Mouse (Mus musculus): ENCODE results near the gene Phtf2. TPM values are rescaled to one million over a fixed set of nuclear protein-coding genes. Genes with fewer than 3 reads are reported as not detected.

Gene Phtf2
- total and polyA plus RNA-seq, 3 experiments: 14.3 to 75.2 (median 61.2) TPM

DNA sequence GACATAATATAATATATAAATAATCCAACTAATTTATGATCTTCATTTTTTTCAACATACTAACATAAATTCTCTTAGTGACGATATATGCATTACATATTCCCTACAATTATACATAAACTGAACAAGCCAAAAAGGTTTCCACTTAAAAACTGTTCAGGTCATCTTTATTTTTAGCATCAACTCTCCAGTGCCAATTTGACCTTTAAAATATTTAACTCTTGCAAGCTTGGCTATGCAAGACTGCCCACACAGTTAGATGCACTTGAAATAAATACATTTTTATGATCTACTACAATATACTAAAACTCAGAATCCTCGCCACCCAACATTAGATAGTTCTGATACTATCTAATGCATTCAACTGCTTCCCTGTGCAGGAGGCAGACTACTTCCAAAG is 1.5 kb downstream of the Phtf2 start:
- Histone ChIP-seq H3K27me3 (ENCODE audit: control insufficient read depth, insufficient read depth, low read length) (no peaks in the 10 kb centered on the region), H3K4me1 (ENCODE audit: control insufficient read depth, insufficient read depth, low read length) (peaks cover 1% of the 10 kb centered on the region; the same call in 1 of the 2 replicates), H3K79me2 (replicated peaks; ENCODE audit: control insufficient read depth, insufficient read depth, low read length) (no peaks in the 10 kb centered on the region; the same call in 1 of the 2 replicates), H3K27ac (peak overlapping the region; percentile 84), H3K9ac (ENCODE audit: low read depth, low read length) (peak overlapping the region; percentile 37; the same call in 1 of the 2 replicates), H3K36me3 (ENCODE audit: control insufficient read depth, insufficient read depth, low read length) (no peaks in the 10 kb centered on the region), H3K4me3 (peak overlapping the region; percentile 71)
- intact Hi-C loops (cut with DNase I): loop anchor here (10.0 kb wide), 2 partner anchors 544 to 764 kb away; partner anchors contain the start of genes Armc10, Ccdc146, Fam185a and Fbxl13
- DNase-seq: no peak
- 63% methylated on average over 2 of the region's 2 CpGs for WGBS
- TF ChIP-seq CTCF (IDR thresholded peaks at IDR 0.05) (no peak), EP300 (IDR thresholded peaks at IDR 0.05; ENCODE audit: insufficient read depth, low read depth, low read length) (no peak), POLR2A (IDR thresholded peaks at IDR 0.05; ENCODE audit: insufficient read depth, low read depth, low read length) (no peak)

DNA sequence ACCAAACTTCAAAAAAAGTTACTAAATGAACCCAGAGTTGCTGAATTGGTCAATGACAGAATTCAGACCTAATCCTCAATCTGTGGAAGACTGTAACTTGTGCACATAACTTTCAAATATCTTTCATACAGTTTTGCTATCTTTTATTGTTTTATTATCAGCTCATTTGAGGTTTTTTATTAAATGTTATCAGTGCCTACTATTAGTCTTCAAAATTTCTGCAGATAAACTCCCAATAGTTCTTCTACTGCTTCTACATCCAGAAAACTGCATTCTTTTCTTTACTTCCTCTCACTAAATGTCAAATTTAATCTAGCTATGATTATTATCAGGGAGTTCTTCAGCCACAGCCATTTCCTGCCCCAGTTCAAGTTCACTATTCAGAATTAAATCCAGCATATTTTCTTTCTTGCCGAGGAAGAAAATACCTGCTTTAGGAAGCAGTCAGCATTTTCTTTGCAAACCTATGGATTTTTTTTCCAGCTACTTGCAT is 4.9 kb downstream of the Phtf2 start:
- TF ChIP-seq CTCF (IDR thresholded peaks at IDR 0.05) (no peak), POLR2A (IDR thresholded peaks at IDR 0.05; ENCODE audit: insufficient read depth, low read depth, low read length) (no peak), EP300 (IDR thresholded peaks at IDR 0.05; ENCODE audit: insufficient read depth, low read depth, low read length) (no peak)
- Histone ChIP-seq H3K27me3 (ENCODE audit: control insufficient read depth, insufficient read depth, low read length) (no peaks in the 10 kb centered on the region), H3K36me3 (ENCODE audit: control insufficient read depth, insufficient read depth, low read length) (no peaks in the 10 kb centered on the region), H3K27ac (no peak overlapping the region), H3K79me2 (replicated peaks; ENCODE audit: control insufficient read depth, insufficient read depth, low read length) (peaks cover 1% of the 10 kb centered on the region; the same call in 1 of the 2 replicates), H3K4me3 (no peak overlapping the region), H3K4me1 (ENCODE audit: control insufficient read depth, insufficient read depth, low read length) (no peaks in the 10 kb centered on the region), H3K9ac (ENCODE audit: low read depth, low read length) (no peak overlapping the region)
- 15% methylated on average over 1 of the region's 1 CpGs for WGBS
- no peak for DNase-seq
- intact Hi-C loops (cut with DNase I): no loop called here

DNA sequence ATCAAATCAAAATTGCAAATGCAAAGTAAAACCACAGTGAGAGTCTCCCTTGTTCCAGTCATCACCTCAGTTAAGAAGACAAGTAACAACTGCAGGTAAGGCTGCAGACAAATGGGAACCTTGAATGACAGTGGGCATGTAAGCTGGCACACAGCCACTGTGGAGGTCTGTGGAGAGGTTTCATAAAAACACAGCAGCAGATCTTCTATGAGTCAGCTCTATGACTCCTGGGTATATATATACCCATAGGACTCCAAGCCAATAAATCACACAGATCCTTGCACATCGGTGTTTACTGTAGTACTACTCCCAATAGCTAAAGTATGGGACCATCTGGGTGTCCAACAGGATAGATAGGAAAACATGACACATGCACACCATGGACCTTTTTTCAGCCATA is 8.8 kb downstream of the Phtf2 start:
- Histone ChIP-seq H3K4me3 (no peak overlapping the region), H3K27ac (no peak overlapping the region), H3K79me2 (replicated peaks; ENCODE audit: control insufficient read depth, insufficient read depth, low read length) (peaks cover 1% of the 10 kb centered on the region; the same call in 1 of the 2 replicates), H3K36me3 (ENCODE audit: control insufficient read depth, insufficient read depth, low read length) (no peaks in the 10 kb centered on the region), H3K27me3 (ENCODE audit: control insufficient read depth, insufficient read depth, low read length) (no peaks in the 10 kb centered on the region), H3K9ac (ENCODE audit: low read depth, low read length) (no peak overlapping the region), H3K4me1 (ENCODE audit: control insufficient read depth, insufficient read depth, low read length) (no peaks in the 10 kb centered on the region)
- no peak for TF ChIP-seq EP300 (IDR thresholded peaks at IDR 0.05; ENCODE audit: insufficient read depth, low read depth, low read length)
- TF ChIP-seq CTCF (IDR thresholded peaks at IDR 0.05): no peak
- no peak for TF ChIP-seq POLR2A (IDR thresholded peaks at IDR 0.05; ENCODE audit: insufficient read depth, low read depth, low read length)
- no peak for DNase-seq
- 57% methylated on average over 1 of the region's 1 CpGs for WGBS
- intact Hi-C loops (cut with DNase I): no loop called here

DNA sequence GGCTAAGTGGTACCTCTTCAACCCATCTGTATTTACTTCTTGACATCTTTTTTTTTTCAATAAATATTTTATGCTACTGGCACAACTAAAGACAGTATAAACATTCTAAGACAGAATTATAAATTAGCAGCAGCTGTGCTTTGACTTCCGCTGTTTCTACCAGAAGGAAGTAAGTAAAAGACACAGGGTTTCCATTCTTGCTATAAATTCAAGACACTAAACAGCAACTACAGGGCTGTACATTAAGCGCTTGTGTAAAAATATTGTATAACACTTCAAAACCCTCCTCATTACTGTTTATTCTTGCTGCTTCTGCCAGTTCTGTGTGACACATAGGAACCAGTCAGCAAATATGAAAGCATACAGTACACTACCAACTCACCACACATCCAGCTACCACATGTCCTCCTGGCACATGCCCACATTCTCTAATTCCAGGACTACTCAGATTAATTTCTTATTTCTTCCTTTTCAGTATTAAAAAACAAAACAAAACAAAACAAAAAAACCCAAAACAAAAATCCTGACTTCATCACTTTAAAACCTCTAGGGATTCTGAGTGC is 16.6 kb downstream of the Phtf2 start:
- peaks cover 2% of the 10 kb centered on the region; the same call in 1 of the 2 replicates for H3K36me3 ChIP-seq (ENCODE audit: control insufficient read depth, insufficient read depth, low read length)
- no peaks in the 10 kb centered on the region for H3K27me3 ChIP-seq (ENCODE audit: control insufficient read depth, insufficient read depth, low read length)
- H3K9ac ChIP-seq (ENCODE audit: low read depth, low read length): no peak overlapping the region
- peaks cover 4% of the 10 kb centered on the region for H3K4me1 ChIP-seq (ENCODE audit: control insufficient read depth, insufficient read depth, low read length)
- intact Hi-C loops (cut with DNase I): no loop called here
- 87% methylated on average over 2 of the region's 2 CpGs for WGBS
- H3K79me2 ChIP-seq (replicated peaks; ENCODE audit: control insufficient read depth, insufficient read depth, low read length): peaks cover 1% of the 10 kb centered on the region
- H3K27ac ChIP-seq: no peak overlapping the region
- no peak for DNase-seq
- no peak overlapping the region for H3K4me3 ChIP-seq
- no peak for TF ChIP-seq POLR2A (IDR thresholded peaks at IDR 0.05; ENCODE audit: insufficient read depth, low read depth, low read length)
- TF ChIP-seq EP300 (IDR thresholded peaks at IDR 0.05; ENCODE audit: insufficient read depth, low read depth, low read length): no peak
- no peak for TF ChIP-seq CTCF (IDR thresholded peaks at IDR 0.05)

DNA sequence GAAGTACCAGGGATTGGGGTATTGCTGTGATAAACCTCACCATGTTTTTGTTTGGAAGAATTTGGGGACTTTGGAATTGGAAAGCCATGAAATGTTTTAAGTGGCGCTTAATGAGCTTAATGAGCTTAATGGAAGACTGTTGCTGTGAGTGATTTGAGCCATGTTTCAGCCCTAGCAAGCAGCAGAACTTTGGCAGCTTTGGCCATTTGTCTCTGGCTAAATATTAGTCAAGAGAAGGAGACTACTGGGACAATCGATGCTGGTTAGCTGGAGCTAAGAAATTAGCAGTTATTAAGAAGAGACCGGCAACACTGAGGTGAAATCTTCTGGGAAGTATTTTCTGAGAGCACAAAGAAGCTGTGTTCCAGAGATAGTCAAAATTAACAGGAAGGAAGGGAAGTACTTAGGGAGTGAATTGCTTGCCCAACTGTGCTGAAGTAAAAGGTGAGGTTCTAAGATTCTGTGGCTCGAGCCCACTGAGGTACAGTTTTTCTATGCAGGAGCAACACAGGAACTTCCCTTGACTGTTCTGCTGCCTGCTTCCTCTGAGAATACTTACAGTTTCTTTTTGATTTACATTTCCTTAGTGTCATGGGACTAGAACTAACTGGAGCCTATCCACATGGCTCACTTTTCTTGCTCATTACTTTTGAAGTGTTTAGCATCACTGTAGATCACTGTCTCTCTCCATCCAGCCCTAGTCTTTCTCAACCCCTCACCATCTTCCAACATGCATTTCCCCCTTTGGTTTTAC is 17.5 kb downstream of the Phtf2 start:
- H3K4me1 ChIP-seq (ENCODE audit: control insufficient read depth, insufficient read depth, low read length): peaks cover 4% of the 10 kb centered on the region
- intact Hi-C loops (cut with DNase I): no loop called here
- no peaks in the 10 kb centered on the region for H3K27me3 ChIP-seq (ENCODE audit: control insufficient read depth, insufficient read depth, low read length)
- H3K36me3 ChIP-seq (ENCODE audit: control insufficient read depth, insufficient read depth, low read length): peaks cover 2% of the 10 kb centered on the region; the same call in 1 of the 2 replicates
- DNase-seq: no peak
- H3K27ac ChIP-seq: no peak overlapping the region
- WGBS: 57% methylated on average over 4 of the region's 4 CpGs
- no peak overlapping the region for H3K4me3 ChIP-seq
- H3K79me2 ChIP-seq (replicated peaks; ENCODE audit: control insufficient read depth, insufficient read depth, low read length): peaks cover 1% of the 10 kb centered on the region
- H3K9ac ChIP-seq (ENCODE audit: low read depth, low read length): no peak overlapping the region
- TF ChIP-seq CTCF (IDR thresholded peaks at IDR 0.05) (no peak), POLR2A (IDR thresholded peaks at IDR 0.05; ENCODE audit: insufficient read depth, low read depth, low read length) (no peak), EP300 (IDR thresholded peaks at IDR 0.05; ENCODE audit: insufficient read depth, low read depth, low read length) (no peak)

DNA sequence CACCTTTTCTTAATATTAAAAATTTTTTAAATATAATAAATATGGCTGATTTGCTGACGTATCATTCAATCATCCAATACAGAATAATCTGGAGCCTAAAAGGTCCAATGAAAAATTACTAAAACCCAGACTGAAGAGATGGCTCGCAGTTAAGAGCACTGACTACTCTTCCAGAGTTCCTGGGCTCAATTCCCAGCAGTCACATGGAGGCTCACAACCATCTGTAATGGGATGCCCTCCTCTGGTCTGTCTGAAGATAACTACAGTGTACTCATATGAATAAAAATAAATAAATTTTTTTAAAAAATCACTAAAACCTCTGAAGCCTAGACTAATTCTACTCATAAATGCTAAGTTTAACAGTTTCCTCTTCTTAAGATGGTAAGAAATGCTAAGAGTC is 20.0 kb downstream of the Phtf2 start:
- Histone ChIP-seq H3K4me1 (ENCODE audit: control insufficient read depth, insufficient read depth, low read length) (peaks cover 5% of the 10 kb centered on the region), H3K4me3 (no peak overlapping the region), H3K27me3 (ENCODE audit: control insufficient read depth, insufficient read depth, low read length) (no peaks in the 10 kb centered on the region), H3K27ac (no peak overlapping the region), H3K79me2 (replicated peaks; ENCODE audit: control insufficient read depth, insufficient read depth, low read length) (peaks cover 1% of the 10 kb centered on the region), H3K9ac (ENCODE audit: low read depth, low read length) (no peak overlapping the region), H3K36me3 (ENCODE audit: control insufficient read depth, insufficient read depth, low read length) (peaks cover 2% of the 10 kb centered on the region; the same call in 1 of the 2 replicates)
- TF ChIP-seq CTCF (IDR thresholded peaks at IDR 0.05): peak; percentile 39
- no peak for TF ChIP-seq EP300 (IDR thresholded peaks at IDR 0.05; ENCODE audit: insufficient read depth, low read depth, low read length)
- no peak for TF ChIP-seq POLR2A (IDR thresholded peaks at IDR 0.05; ENCODE audit: insufficient read depth, low read depth, low read length)
- DNase-seq: no peak
- WGBS: 70% methylated on average over 2 of the region's 2 CpGs
- intact Hi-C loops (cut with DNase I): no loop called here

Measured in heart, adult 2 months (tissue).